Mouse (Mus musculus): ENCODE results near the gene Elavl3. TPM values are rescaled to one million over a fixed set of nuclear protein-coding genes. Genes with fewer than 3 reads are reported as not detected.

The Elavl3 gene
- polyA plus RNA-seq, 1 experiment from 2014 or later, result 0.12 TPM

- peak; percentile 99 for DNase-seq
- Histone ChIP-seq H3K4me3 (ENCODE audit: low read depth, low read length) (peak within 1 kb of the TSS; percentile 79), H3K9ac (peak within 1 kb of the TSS; percentile 92), H3K4me2 (peak within 1 kb of the TSS; percentile 70), H3K36me3 (ENCODE audit: insufficient read depth) (peaks cover 49% of the 10 kb centered on the region), H3K27ac (ENCODE audit: low read depth) (peak within 1 kb of the TSS; percentile 99), H3K9me3 (ENCODE audit: low read depth, low read length) (no peaks in the 10 kb centered on the region), H3K4me1 (ENCODE audit: insufficient read depth) (no peaks in the 10 kb centered on the region), H3K27me3 (ENCODE audit: insufficient read depth, low read length) (no peaks in the 10 kb centered on the region)
- TF ChIP-seq CTCF (IDR thresholded peaks at IDR 0.05; ENCODE audit: low read depth), result peak; percentile 22
- under 1% methylated on average over 74 of the region's 87 CpGs for WGBS
- peak; percentile 98 for ATAC-seq (ENCODE audit: insufficient read depth)
These were observed 19.2 kb upstream of the Elavl3 start, which contains the start of the genes Gm49318 and Zfp653 for GRCm38 (mm10) chr9:22070791-22071573. Gm49318 (minus strand) TSS chr9:22071259. Zfp653 (minus strand) TSS chr9:22071376.

- no peak for TF ChIP-seq CTCF (IDR thresholded peaks at IDR 0.05; ENCODE audit: low read depth)
- DNase-seq (peak; percentile 5), ATAC-seq (ENCODE audit: insufficient read depth) (peak; percentile 9; the same call in 1 of the 2 replicates)
- H3K36me3 ChIP-seq (ENCODE audit: insufficient read depth), result peaks cover 55% of the 10 kb centered on the region
- no peaks in the 10 kb centered on the region for H3K9me3 ChIP-seq (ENCODE audit: low read depth, low read length)
- H3K27ac ChIP-seq (ENCODE audit: low read depth), result 0 out of 2 replicates have a peak overlapping the region, but pooled peaks have one; percentile 99
- H3K27me3 ChIP-seq (ENCODE audit: insufficient read depth, low read length), result no peaks in the 10 kb centered on the region
- H3K4me1 ChIP-seq (ENCODE audit: insufficient read depth), result no peaks in the 10 kb centered on the region
- 57% methylated on average over 4 of the region's 4 CpGs for WGBS
- peak overlapping the region; percentile 70 for H3K4me2 ChIP-seq
- peak overlapping the region; percentile 17 for H3K9ac ChIP-seq
- peak overlapping the region; percentile 79 for H3K4me3 ChIP-seq (ENCODE audit: low read depth, low read length)
These were observed 18.2 kb upstream of the Elavl3 start for GRCm38 (mm10) chr9:22069881-22070553.

- H3K4me1 ChIP-seq (ENCODE audit: insufficient read depth), result no peaks in the 10 kb centered on the region
- H3K27me3 ChIP-seq (ENCODE audit: insufficient read depth, low read length), result no peaks in the 10 kb centered on the region
- no peak overlapping the region for H3K27ac ChIP-seq (ENCODE audit: low read depth)
- no peak overlapping the region for H3K4me2 ChIP-seq
- H3K9ac ChIP-seq, result no peak overlapping the region
- H3K9me3 ChIP-seq (ENCODE audit: low read depth, low read length), result no peaks in the 10 kb centered on the region
- WGBS, result 77% methylated on average over 5 of the region's 5 CpGs
- no peak overlapping the region for H3K4me3 ChIP-seq (ENCODE audit: low read depth, low read length)
- ATAC-seq (ENCODE audit: insufficient read depth) (no peak), DNase-seq (no peak)
- TF ChIP-seq CTCF (IDR thresholded peaks at IDR 0.05; ENCODE audit: low read depth), result no peak
- peaks cover 56% of the 10 kb centered on the region for H3K36me3 ChIP-seq (ENCODE audit: insufficient read depth)
These were observed 15.4 kb upstream of the Elavl3 start for GRCm38 (mm10) chr9:22067195-22067594.

- Histone ChIP-seq H3K9me3 (ENCODE audit: low read depth, low read length) (no peaks in the 10 kb centered on the region), H3K27me3 (ENCODE audit: insufficient read depth, low read length) (no peaks in the 10 kb centered on the region), H3K9ac (no peak overlapping the region), H3K36me3 (ENCODE audit: insufficient read depth) (peaks cover 60% of the 10 kb centered on the region), H3K4me3 (ENCODE audit: low read depth, low read length) (no peak overlapping the region), H3K4me2 (no peak overlapping the region), H3K4me1 (ENCODE audit: insufficient read depth) (no peaks in the 10 kb centered on the region), H3K27ac (ENCODE audit: low read depth) (no peak overlapping the region)
- peak; percentile 65 for DNase-seq
- WGBS, result 65% methylated on average over 3 of the region's 3 CpGs
- no peak for ATAC-seq (ENCODE audit: insufficient read depth)
- TF ChIP-seq CTCF (IDR thresholded peaks at IDR 0.05; ENCODE audit: low read depth), result peak; percentile 88
These were observed 14.6 kb upstream of the Elavl3 start for GRCm38 (mm10) chr9:22066433-22066832.

GRCm38 (mm10) chr9:22065642-22066041, 13.8 kb upstream of the Elavl3 start:
- DNase-seq (no peak), ATAC-seq (ENCODE audit: insufficient read depth) (no peak)
- H3K4me1 ChIP-seq (ENCODE audit: insufficient read depth), result no peaks in the 10 kb centered on the region
- no peak overlapping the region for H3K4me2 ChIP-seq
- H3K9me3 ChIP-seq (ENCODE audit: low read depth, low read length), result no peaks in the 10 kb centered on the region
- H3K27me3 ChIP-seq (ENCODE audit: insufficient read depth, low read length), result no peaks in the 10 kb centered on the region
- H3K36me3 ChIP-seq (ENCODE audit: insufficient read depth), result peaks cover 60% of the 10 kb centered on the region
- WGBS, result 92% methylated on average over 11 of the region's 11 CpGs
- no peak overlapping the region for H3K27ac ChIP-seq (ENCODE audit: low read depth)
- H3K9ac ChIP-seq, result no peak overlapping the region
- no peak overlapping the region for H3K4me3 ChIP-seq (ENCODE audit: low read depth, low read length)
- TF ChIP-seq CTCF (IDR thresholded peaks at IDR 0.05; ENCODE audit: low read depth), result no peak

- H3K9ac ChIP-seq, result no peak overlapping the region
- WGBS, result 83% methylated on average over 3 of the region's 3 CpGs
- H3K4me2 ChIP-seq, result no peak overlapping the region
- no peaks in the 10 kb centered on the region for H3K9me3 ChIP-seq (ENCODE audit: low read depth, low read length)
- ATAC-seq (ENCODE audit: insufficient read depth) (no peak), DNase-seq (no peak)
- H3K27ac ChIP-seq (ENCODE audit: low read depth), result no peak overlapping the region
- peaks cover 65% of the 10 kb centered on the region for H3K36me3 ChIP-seq (ENCODE audit: insufficient read depth)
- TF ChIP-seq CTCF (IDR thresholded peaks at IDR 0.05; ENCODE audit: low read depth), result no peak
- no peak overlapping the region for H3K4me3 ChIP-seq (ENCODE audit: low read depth, low read length)
- H3K27me3 ChIP-seq (ENCODE audit: insufficient read depth, low read length), result no peaks in the 10 kb centered on the region
- H3K4me1 ChIP-seq (ENCODE audit: insufficient read depth), result no peaks in the 10 kb centered on the region
These were observed 12.5 kb upstream of the Elavl3 start for GRCm38 (mm10) chr9:22064341-22064740.

GRCm38 (mm10) chr9:22061339-22061738, 9.5 kb upstream of the Elavl3 start:
- H3K9me3 ChIP-seq (ENCODE audit: low read depth, low read length), result no peaks in the 10 kb centered on the region
- no peak overlapping the region for H3K4me3 ChIP-seq (ENCODE audit: low read depth, low read length)
- no peak for TF ChIP-seq CTCF (IDR thresholded peaks at IDR 0.05; ENCODE audit: low read depth)
- ATAC-seq (ENCODE audit: insufficient read depth), result no peak
- 85% methylated on average over 2 of the region's 2 CpGs for WGBS
- no peak overlapping the region for H3K4me2 ChIP-seq
- DNase-seq, result no peak
- H3K27me3 ChIP-seq (ENCODE audit: insufficient read depth, low read length), result no peaks in the 10 kb centered on the region
- peaks cover 70% of the 10 kb centered on the region for H3K36me3 ChIP-seq (ENCODE audit: insufficient read depth)
- H3K27ac ChIP-seq (ENCODE audit: low read depth), result no peak overlapping the region
- H3K9ac ChIP-seq, result no peak overlapping the region
- no peaks in the 10 kb centered on the region for H3K4me1 ChIP-seq (ENCODE audit: insufficient read depth)
